13 mouse cellular contexts compared by ENCODE assay signal in genomic region chr8:118363781-118364180, GRCm38 (mm10).
"Had no signal": no experiment of that assay in that cellular context is flagged by ENCODE, and none has a peak within 500 bp of the region (broad histone marks: within the 10 kb centered on the region; RNA-seq: fewer than 3 reads in every experiment).

No protein-coding gene starts in this region.

- H3K4me2 ChIP-seq: kidney, embryonic 15.5 days; liver, embryonic 13.5 days; midbrain, embryonic 11.5 days had no signal

- H3K36me3 ChIP-seq: kidney, embryonic 15.5 days; liver, embryonic 13.5 days had no signal

- DNase-seq: kidney, postnatal 10 days; kidney, postnatal 36 days; layer of hippocampus, postnatal 36 days; liver, embryonic 13.5 days; lung, adult 2 months; lung, postnatal 14 days; lung, postnatal 4 days; midbrain, embryonic 14.5 days; thymus, adult 18-20 months; thymus, postnatal 36 days had no signal

- H3K27me3 ChIP-seq: kidney, embryonic 15.5 days; liver, embryonic 13.5 days had no signal

- H3K27ac ChIP-seq: kidney, embryonic 15.5 days; left cerebral cortex, adult 2 months; liver, embryonic 13.5 days had no signal

- H3K9ac ChIP-seq: kidney, embryonic 15.5 days; liver, embryonic 13.5 days had no signal

- H3K4me3 ChIP-seq: kidney, embryonic 15.5 days; left cerebral cortex, adult 2 months; liver, embryonic 13.5 days had no signal

- H3K9me3 ChIP-seq: kidney, embryonic 15.5 days; liver, embryonic 13.5 days had no signal

- H3K4me1 ChIP-seq: kidney, embryonic 15.5 days; liver, embryonic 13.5 days had no signal
